Mouse (Mus musculus) hindbrain, embryonic 15.5 days (tissue): ENCODE measurements around the gene 1700025C18Rik. TPM values are rescaled to one million over a fixed set of nuclear protein-coding genes. Genes with fewer than 3 reads are reported as not detected.

ENCODE experiments used
- ATAC-seq: fragments of 200-750 bp; cut with Nextera tagmentation; 2 replicates; pipeline ENCODE4 v1.8.0; 2017; ENCODE audit warnings: low read depth, moderate number of reproducible peaks, moderate TSS enrichment; ENCODE audit not compliant: low FRiP score
- H3K27ac ChIP-seq: fragments of 300-500 bp; sonication (generic); replicated peaks from 2 replicates; pipeline ENCODE4 v1.5.1; 2015; ENCODE audit warnings: mild to moderate bottlenecking, inconsistent platforms
- H3K27me3 ChIP-seq: fragments of 300-500 bp; sonication (generic); 2 replicates; pipeline ENCODE4 v1.6.1; 2015; ENCODE audit warnings: control low read depth, inconsistent platforms
- H3K36me3 ChIP-seq: fragments of 300-500 bp; sonication (generic); 2 replicates; pipeline ENCODE4 v1.6.1; 2015; ENCODE audit warnings: control low read depth, inconsistent platforms
- H3K4me1 ChIP-seq: fragments of 300-500 bp; sonication (generic); replicated peaks from 2 replicates; pipeline ENCODE4 v1.6.1; 2015; ENCODE audit warnings: control low read depth, inconsistent platforms
- H3K4me2 ChIP-seq: fragments of 300-500 bp; sonication (generic); 2 replicates; pipeline ENCODE4 v1.6.1; 2015; ENCODE audit warnings: moderate library complexity, mild to moderate bottlenecking, inconsistent platforms
- H3K4me3 ChIP-seq: fragments of 300-500 bp; sonication (generic); 2 replicates; pipeline ENCODE4 v1.5.1; 2015; ENCODE audit warnings: mild to moderate bottlenecking, inconsistent platforms
- H3K9ac ChIP-seq: fragments of 300-500 bp; sonication (generic); 2 replicates; pipeline ENCODE4 v1.6.1; 2015; ENCODE audit warnings: inconsistent platforms
- H3K9me3 ChIP-seq: fragments of 300-500 bp; sonication (generic); 2 replicates; pipeline ENCODE4 v1.6.1; 2016; ENCODE audit warnings: control low read depth, inconsistent platforms
- WGBS: fragments of 180-500 bp; shearing (Covaris S2); methylation state at CpG from one replicate; pipeline ENCODE4 v1.1.7; 2015; 5-methylcytosine and 5-hydroxymethylcytosine counted together
- polyA plus RNA-seq: library from polyadenylated mRNA; unstranded; fragments of >200 nt; fragmentation: Nextera tagmentation; extraction: Ambion mirVana; gene quantifications from 2 replicates; pipeline ENCODE4 v1.2.1, GENCODE M21; 2015

1700025C18Rik gene
- polyA plus RNA-seq, 1 experiment from 2014 or later, result not detected

GRCm38 (mm10) chr2:165077055-165077454 lies 13.5 kb downstream of the 1700025C18Rik start:
- H3K9ac ChIP-seq, result no peak overlapping the region
- peak; percentile 61; the same call in 1 of the 2 replicates for ATAC-seq
- H3K27ac ChIP-seq, result 0 out of 2 replicates have a peak overlapping the region, but pooled peaks have one; percentile 21
- H3K4me1 ChIP-seq, result peaks cover 56% of the 10 kb centered on the region
- H3K4me2 ChIP-seq, result peak overlapping the region; percentile 7; the same call in 1 of the 2 replicates
- peaks cover 25% of the 10 kb centered on the region for H3K27me3 ChIP-seq
- WGBS, result 8% methylated on average over 9 of the region's 9 CpGs
- no peak overlapping the region for H3K4me3 ChIP-seq
- no peaks in the 10 kb centered on the region for H3K36me3 ChIP-seq
- no peaks in the 10 kb centered on the region for H3K9me3 ChIP-seq

GRCm38 (mm10) chr2:165074937-165075336 lies 15.6 kb downstream of the 1700025C18Rik start:
- Histone ChIP-seq H3K9ac (no peak overlapping the region), H3K27ac (0 out of 2 replicates have a peak overlapping the region, but pooled peaks have one; percentile 0), H3K4me3 (no peak overlapping the region), H3K36me3 (no peaks in the 10 kb centered on the region), H3K9me3 (no peaks in the 10 kb centered on the region), H3K27me3 (peaks cover 14% of the 10 kb centered on the region), H3K4me2 (no peak overlapping the region), H3K4me1 (peaks cover 63% of the 10 kb centered on the region)
- no peak; the same call in 1 of the 2 replicates for ATAC-seq
- 32% methylated on average over 2 of the region's 2 CpGs for WGBS

DNA sequence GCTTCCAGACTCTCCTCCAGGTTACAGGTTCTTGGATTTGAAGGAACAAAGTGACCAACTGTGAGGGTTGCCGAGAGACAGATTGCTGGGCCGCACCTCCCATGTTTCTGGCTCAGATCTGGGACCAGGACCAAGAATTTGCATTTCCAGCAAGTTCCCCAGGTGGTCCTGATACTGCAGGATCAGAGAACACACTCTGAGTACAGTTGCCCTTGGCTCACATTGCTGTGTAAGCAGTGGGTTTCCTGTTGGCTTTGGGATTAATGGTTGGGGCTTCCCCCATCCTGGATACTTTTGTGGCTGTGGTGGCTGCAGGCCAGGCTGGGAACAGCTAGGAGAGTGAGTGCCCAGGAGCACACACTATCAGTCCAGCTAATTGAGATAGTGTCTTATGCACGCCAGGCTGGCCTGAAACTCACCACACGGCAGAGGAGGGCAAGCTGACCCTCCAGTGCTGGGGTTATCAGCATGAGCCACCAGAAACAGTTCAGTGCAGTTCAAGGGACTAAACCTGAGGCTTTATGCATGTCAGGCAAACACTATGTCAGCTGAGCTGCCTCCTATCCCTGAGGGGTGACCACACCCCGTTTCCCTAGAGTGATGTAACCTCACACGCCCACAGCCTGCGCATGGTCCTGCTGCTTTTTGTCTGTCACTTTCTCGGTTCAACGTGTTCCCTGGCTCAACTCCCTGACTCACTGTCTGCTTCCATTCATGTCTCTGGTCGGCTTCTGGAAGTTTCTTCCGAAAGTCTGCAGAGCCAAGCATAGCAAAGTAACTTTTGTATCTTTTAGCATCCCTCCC lies 16.3 kb downstream of the 1700025C18Rik start:
- H3K4me2 ChIP-seq, result no peak overlapping the region
- no peak for ATAC-seq
- H3K4me1 ChIP-seq, result peaks cover 66% of the 10 kb centered on the region
- no peak overlapping the region for H3K9ac ChIP-seq
- H3K36me3 ChIP-seq, result no peaks in the 10 kb centered on the region
- no peak overlapping the region for H3K4me3 ChIP-seq
- WGBS, result 47% methylated on average over 11 of the region's 11 CpGs
- H3K27ac ChIP-seq, result peak overlapping the region; percentile 0; the same call in 1 of the 2 replicates
- no peaks in the 10 kb centered on the region for H3K9me3 ChIP-seq
- H3K27me3 ChIP-seq, result peaks cover 10% of the 10 kb centered on the region; the same call in 1 of the 2 replicates

DNA sequence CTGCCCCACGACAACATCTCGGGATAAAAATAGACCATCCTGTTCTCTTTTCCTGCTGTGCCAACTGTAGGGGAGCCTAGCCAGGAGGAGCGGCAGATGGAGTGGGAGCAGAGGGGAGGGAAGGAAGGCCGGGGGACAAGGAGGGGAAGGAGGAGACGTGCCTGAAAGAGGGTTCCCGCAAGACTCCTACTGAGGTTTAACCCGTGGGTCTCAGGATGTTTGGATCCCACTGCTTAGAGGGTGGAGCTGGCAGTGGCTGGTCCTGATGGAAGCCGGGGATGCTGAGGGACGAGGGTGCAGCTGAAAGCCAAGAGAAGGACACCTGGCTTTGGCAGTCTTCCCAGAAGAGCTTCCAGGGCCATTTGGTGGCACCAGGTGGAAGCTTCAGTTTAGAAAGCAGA lies 17.2 kb downstream of the 1700025C18Rik start:
- H3K4me2 ChIP-seq, result no peak overlapping the region
- H3K27ac ChIP-seq, result no peak overlapping the region
- whole genome bisulfite sequencing, result 17% methylated on average over 9 of the region's 9 CpGs
- H3K36me3 ChIP-seq, result no peaks in the 10 kb centered on the region
- H3K9ac ChIP-seq, result no peak overlapping the region
- peaks cover 4% of the 10 kb centered on the region; the same call in 1 of the 2 replicates for H3K27me3 ChIP-seq
- no peak overlapping the region for H3K4me3 ChIP-seq
- no peak for ATAC-seq
- H3K4me1 ChIP-seq, result peaks cover 57% of the 10 kb centered on the region
- H3K9me3 ChIP-seq, result no peaks in the 10 kb centered on the region

DNA sequence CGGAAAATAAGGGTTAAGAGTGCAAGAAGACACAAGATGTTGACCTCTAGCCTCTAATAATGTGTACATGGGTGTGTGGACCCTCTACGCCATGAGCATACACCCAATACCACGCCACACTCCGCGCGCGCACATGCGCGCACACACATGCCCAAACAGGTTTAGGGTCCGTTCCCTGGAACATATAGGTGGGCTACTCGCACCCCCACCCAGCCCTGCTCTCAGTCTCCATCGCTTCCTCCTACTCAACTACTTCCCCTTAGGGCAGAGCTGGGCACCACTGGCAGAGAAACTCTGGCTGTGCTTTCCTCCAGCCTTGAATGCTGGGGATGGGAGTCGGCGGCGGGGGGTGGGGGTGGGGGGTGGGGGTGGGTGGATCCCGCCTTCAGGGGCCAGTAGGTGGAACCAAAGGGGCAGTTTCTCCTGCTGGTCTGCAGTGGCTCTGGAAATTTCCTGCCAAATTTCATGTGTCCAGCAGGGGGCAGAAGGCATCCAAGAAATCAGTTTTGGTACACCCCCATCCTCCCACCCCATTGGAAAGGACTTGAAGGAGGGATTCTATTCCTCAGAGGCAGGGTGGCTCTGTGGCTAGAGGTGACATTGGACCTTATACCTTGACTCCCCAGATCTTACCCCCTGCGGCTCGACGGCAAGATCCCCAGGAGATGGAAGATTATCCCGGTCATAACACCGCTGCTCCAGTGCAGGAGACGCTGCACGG lies 20.3 kb downstream of the 1700025C18Rik start:
- Histone ChIP-seq H3K36me3 (no peaks in the 10 kb centered on the region), H3K9me3 (no peaks in the 10 kb centered on the region), H3K27ac (no peak overlapping the region), H3K4me2 (peak overlapping the region; percentile 47), H3K9ac (0 out of 2 replicates have a peak overlapping the region, but pooled peaks have one; percentile 2), H3K4me1 (peaks cover 33% of the 10 kb centered on the region), H3K27me3 (0 out of 2 replicates have a peak, but pooled peaks cover 3% of the 10 kb centered on the region), H3K4me3 (no peak overlapping the region)
- ATAC-seq, result peak; percentile 20; the same call in 1 of the 2 replicates
- 23% methylated on average over 22 of the region's 23 CpGs for WGBS

- no peaks in the 10 kb centered on the region for H3K36me3 ChIP-seq
- H3K4me3 ChIP-seq, result no peak overlapping the region
- H3K27ac ChIP-seq, result no peak overlapping the region
- H3K9me3 ChIP-seq, result no peaks in the 10 kb centered on the region
- no peak for ATAC-seq
- no peak overlapping the region for H3K9ac ChIP-seq
- H3K4me1 ChIP-seq, result peaks cover 22% of the 10 kb centered on the region
- no peak overlapping the region for H3K4me2 ChIP-seq
- 0 out of 2 replicates have a peak, but pooled peaks cover 3% of the 10 kb centered on the region for H3K27me3 ChIP-seq
- 66% methylated on average over 2 of the region's 2 CpGs for WGBS
These were observed 21.7 kb downstream of the 1700025C18Rik start for GRCm38 (mm10) chr2:165068806-165069205.

DNA sequence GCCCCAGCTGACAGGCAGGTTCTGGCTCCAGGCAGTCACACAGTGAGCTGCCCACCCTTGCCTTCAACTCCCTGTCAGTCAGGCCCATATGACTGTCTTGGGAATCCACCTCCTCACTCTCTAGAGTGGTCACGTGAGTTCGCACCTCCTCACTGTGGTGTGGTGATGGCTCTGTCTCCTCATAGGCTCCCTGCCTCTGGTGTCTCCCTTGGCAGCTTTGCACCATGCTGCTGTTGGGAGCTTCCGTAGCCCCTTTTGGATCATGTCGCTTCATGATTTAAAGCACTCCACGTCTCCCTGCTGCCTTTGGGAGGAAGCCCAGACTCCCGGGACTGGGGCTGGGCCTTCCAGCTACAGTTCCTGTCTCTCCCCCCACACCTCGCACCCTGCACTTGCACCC lies 26.1 kb downstream of the 1700025C18Rik start:
- no peaks in the 10 kb centered on the region for H3K9me3 ChIP-seq
- 0 out of 2 replicates have a peak, but pooled peaks cover 2% of the 10 kb centered on the region for H3K4me1 ChIP-seq
- no peak overlapping the region for H3K4me2 ChIP-seq
- no peaks in the 10 kb centered on the region for H3K36me3 ChIP-seq
- no peak for ATAC-seq
- no peaks in the 10 kb centered on the region for H3K27me3 ChIP-seq
- no peak overlapping the region for H3K27ac ChIP-seq
- 52% methylated on average over 7 of the region's 7 CpGs for whole genome bisulfite sequencing
- no peak overlapping the region for H3K4me3 ChIP-seq
- no peak overlapping the region for H3K9ac ChIP-seq

DNA sequence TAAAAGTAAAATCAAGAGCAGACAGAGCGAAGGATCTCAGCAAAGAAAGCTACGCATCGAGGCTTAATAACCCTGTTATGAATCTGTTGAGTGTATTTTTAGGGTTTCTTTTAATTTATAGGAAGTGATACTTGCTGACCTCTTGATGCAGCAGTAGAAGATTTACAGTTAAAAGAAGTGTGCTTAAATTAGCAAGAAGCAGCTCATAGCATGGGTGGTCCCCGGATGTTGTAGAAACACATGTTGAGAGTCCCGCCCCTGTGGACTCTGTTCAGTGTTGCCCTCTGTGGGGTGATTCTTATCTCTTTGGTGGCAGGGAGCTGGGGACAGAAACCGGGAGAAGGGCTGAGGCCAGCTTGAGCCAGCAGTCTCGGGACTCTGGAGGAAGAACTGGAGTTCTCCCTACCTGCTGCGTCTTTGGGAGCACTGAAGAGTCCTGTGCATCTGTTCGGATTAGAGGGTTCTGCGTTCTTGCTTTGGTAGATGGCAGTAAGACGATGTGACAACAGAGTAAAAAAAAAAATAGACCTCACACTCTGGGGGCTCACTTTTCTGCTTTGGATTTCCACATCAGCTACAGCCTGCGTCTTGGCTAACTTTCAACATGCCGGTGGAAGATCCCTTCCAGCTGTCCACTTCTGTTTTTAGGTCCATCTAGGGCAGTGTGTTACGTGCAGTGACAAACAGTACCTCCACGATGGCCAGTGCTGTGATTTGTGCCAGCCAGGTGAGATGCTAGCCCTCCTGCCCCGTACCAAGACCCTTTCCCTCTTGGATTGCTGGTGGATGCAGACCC lies 28.7 kb downstream of the 1700025C18Rik start:
- H3K4me2 ChIP-seq, result no peak overlapping the region
- no peak overlapping the region for H3K9ac ChIP-seq
- H3K27me3 ChIP-seq, result no peaks in the 10 kb centered on the region
- no peak for ATAC-seq
- no peak overlapping the region for H3K4me3 ChIP-seq
- no peaks in the 10 kb centered on the region for H3K36me3 ChIP-seq
- 0 out of 2 replicates have a peak, but pooled peaks cover 2% of the 10 kb centered on the region for H3K4me1 ChIP-seq
- no peaks in the 10 kb centered on the region for H3K9me3 ChIP-seq
- 84% methylated on average over 16 of the region's 16 CpGs for WGBS
- no peak overlapping the region for H3K27ac ChIP-seq

GRCm38 (mm10) chr2:165059961-165060360 lies 30.6 kb downstream of the 1700025C18Rik start:
- no peak overlapping the region for H3K9ac ChIP-seq
- no peak overlapping the region for H3K4me3 ChIP-seq
- 92% methylated on average over 4 of the region's 4 CpGs for WGBS
- no peaks in the 10 kb centered on the region for H3K9me3 ChIP-seq
- H3K4me1 ChIP-seq, result 0 out of 2 replicates have a peak, but pooled peaks cover 3% of the 10 kb centered on the region
- no peak overlapping the region for H3K27ac ChIP-seq
- H3K4me2 ChIP-seq, result no peak overlapping the region
- 0 out of 2 replicates have a peak, but pooled peaks cover 2% of the 10 kb centered on the region for H3K27me3 ChIP-seq
- no peak for ATAC-seq
- no peaks in the 10 kb centered on the region for H3K36me3 ChIP-seq

- ATAC-seq, result no peak
- H3K4me2 ChIP-seq, result peak overlapping the region; percentile 9; the same call in 1 of the 2 replicates
- H3K36me3 ChIP-seq, result no peaks in the 10 kb centered on the region
- H3K27ac ChIP-seq, result no peak overlapping the region
- no peaks in the 10 kb centered on the region for H3K9me3 ChIP-seq
- no peak overlapping the region for H3K9ac ChIP-seq
- 0 out of 2 replicates have a peak, but pooled peaks cover 2% of the 10 kb centered on the region for H3K27me3 ChIP-seq
- 83% methylated on average over 14 of the region's 14 CpGs for WGBS
- H3K4me3 ChIP-seq, result no peak overlapping the region
- H3K4me1 ChIP-seq, result 0 out of 2 replicates have a peak, but pooled peaks cover 3% of the 10 kb centered on the region
These were observed 34.0 kb downstream of the 1700025C18Rik start for GRCm38 (mm10) chr2:165056377-165057085.

- WGBS, result 16% methylated on average over 7 of the region's 7 CpGs
- Histone ChIP-seq H3K36me3 (no peaks in the 10 kb centered on the region), H3K4me3 (peak overlapping the region; percentile 18), H3K9ac (no peak overlapping the region), H3K27ac (0 out of 2 replicates have a peak overlapping the region, but pooled peaks have one; percentile 23), H3K4me1 (peaks cover 8% of the 10 kb centered on the region), H3K27me3 (0 out of 2 replicates have a peak, but pooled peaks cover 2% of the 10 kb centered on the region), H3K9me3 (no peaks in the 10 kb centered on the region), H3K4me2 (peak overlapping the region; percentile 40)
- no peak for ATAC-seq
These were observed 34.6 kb downstream of the 1700025C18Rik start for GRCm38 (mm10) chr2:165055905-165056304.
